Mouse (Mus musculus): ENCODE data around the gene Mxra8. TPM values are rescaled to one million over a fixed set of nuclear protein-coding genes. Genes with fewer than 3 reads are reported as not detected.

Mxra8 gene
- polyA plus RNA-seq, 1 experiment from 2014 or later = 91.5 TPM

DNA sequence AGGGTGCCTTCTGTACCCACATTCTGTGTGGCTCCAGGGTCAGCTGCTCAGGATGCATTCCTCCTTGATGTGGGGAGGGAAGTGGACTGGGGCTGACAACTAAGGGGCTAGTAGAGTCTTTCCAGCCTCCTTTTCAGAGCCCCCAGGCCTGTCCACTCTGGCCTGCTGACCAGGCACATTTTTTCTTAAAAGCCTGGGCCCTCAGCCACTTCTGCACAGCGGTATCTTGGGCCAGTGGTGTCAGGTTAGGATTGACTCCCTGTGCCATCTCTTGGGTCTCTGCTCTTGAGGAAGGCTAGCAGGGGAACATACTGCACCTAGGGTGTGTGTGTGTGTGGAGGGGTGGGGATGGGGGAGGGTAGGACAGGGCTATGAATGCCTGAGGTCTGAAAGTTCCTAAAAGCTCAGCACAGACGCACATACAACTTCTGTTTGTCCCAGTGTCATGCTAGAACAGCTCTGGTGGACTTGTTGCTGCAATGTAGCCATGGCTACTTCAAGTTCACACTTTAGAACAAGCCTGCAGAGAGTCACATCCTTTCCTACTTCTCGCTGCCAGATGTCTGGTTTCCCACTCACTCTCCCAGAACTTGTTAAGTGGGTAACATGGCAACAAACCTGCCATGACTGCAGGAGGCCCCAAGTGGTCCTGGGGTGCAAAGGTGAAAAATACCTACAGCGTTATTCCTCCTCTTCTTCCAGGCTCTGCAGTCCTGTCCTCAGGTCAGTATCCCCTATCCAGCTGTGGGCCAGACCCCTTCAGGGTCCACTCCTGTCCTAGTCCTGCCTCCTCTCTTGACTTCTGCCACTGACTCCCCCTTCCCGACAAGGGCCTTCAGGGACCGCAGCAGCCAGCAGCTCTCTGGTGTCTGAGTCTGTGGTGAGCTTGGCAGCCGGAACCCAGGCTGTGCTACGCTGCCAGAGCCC is 859 bp downstream of the Mxra8 start:
- 7% methylated on average over 8 of the region's 8 CpGs for WGBS
- Histone ChIP-seq H3K4me3 (ENCODE audit: low read depth, low read length) (peak overlapping the region; percentile 41), H3K9ac (replicated peaks; ENCODE audit: low read depth, low read length) (peak overlapping the region; percentile 47), H3K27ac (ENCODE audit: low read length) (peak overlapping the region; percentile 85), H3K36me3 (ENCODE audit: control insufficient read depth, insufficient read depth, low read length) (peaks cover 10% of the 10 kb centered on the region; the same call in 1 of the 2 replicates), H3K27me3 (ENCODE audit: control insufficient read depth, insufficient read depth, low read length) (no peaks in the 10 kb centered on the region), H3K9me3 (ENCODE audit: control insufficient read depth, low read depth, low read length) (no peaks in the 10 kb centered on the region), H3K4me1 (ENCODE audit: control insufficient read depth, insufficient read depth, low read length) (peaks cover 29% of the 10 kb centered on the region), H3K4me2 (replicated peaks; ENCODE audit: low read depth, low read length) (peak overlapping the region; percentile 64)
- ATAC-seq (ENCODE audit: insufficient number of reproducible peaks, insufficient read depth, low FRiP score, low read depth) = peak; percentile 33; the same call in 1 of the 2 replicates

DNA sequence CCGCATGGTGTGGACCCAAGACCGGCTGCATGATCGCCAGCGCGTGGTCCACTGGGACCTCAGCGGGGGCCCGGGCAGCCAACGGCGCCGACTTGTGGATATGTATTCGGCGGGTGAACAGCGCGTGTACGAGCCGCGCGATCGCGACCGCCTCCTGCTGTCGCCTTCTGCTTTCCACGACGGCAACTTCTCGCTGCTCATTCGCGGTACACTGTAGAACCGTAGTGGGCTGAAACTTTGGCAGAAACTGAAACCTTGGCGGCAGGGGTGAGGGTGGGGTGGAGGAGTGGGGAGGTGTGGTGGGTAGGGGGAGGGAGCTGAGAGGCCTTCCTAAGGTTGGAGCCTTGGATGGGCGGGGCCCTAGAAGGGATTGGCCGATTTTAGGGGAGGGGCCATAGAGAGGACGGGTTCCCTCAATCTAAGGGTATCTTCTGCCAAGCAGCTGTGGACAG is 1.5 kb downstream of the Mxra8 start:
- Histone ChIP-seq H3K4me2 (replicated peaks; ENCODE audit: low read depth, low read length) (peak overlapping the region; percentile 64), H3K9me3 (ENCODE audit: control insufficient read depth, low read depth, low read length) (no peaks in the 10 kb centered on the region), H3K4me1 (ENCODE audit: control insufficient read depth, insufficient read depth, low read length) (peaks cover 29% of the 10 kb centered on the region), H3K4me3 (ENCODE audit: low read depth, low read length) (peak overlapping the region; percentile 41), H3K27me3 (ENCODE audit: control insufficient read depth, insufficient read depth, low read length) (no peaks in the 10 kb centered on the region), H3K9ac (replicated peaks; ENCODE audit: low read depth, low read length) (peak overlapping the region; percentile 47; the same call in 1 of the 2 replicates), H3K27ac (ENCODE audit: low read length) (peak overlapping the region; percentile 85; the same call in 1 of the 2 replicates), H3K36me3 (ENCODE audit: control insufficient read depth, insufficient read depth, low read length) (peaks cover 10% of the 10 kb centered on the region; the same call in 1 of the 2 replicates)
- under 1% methylated on average over 32 of the region's 32 CpGs for WGBS
- ATAC-seq (ENCODE audit: insufficient number of reproducible peaks, insufficient read depth, low FRiP score, low read depth) = peak; percentile 56

GRCm38 (mm10) chr4:155841651-155842270 is 2.3 kb downstream of the Mxra8 start:
- Histone ChIP-seq H3K4me2 (replicated peaks; ENCODE audit: low read depth, low read length) (peak overlapping the region; percentile 64), H3K27ac (ENCODE audit: low read length) (no peak overlapping the region), H3K4me1 (ENCODE audit: control insufficient read depth, insufficient read depth, low read length) (peaks cover 33% of the 10 kb centered on the region), H3K36me3 (ENCODE audit: control insufficient read depth, insufficient read depth, low read length) (peaks cover 10% of the 10 kb centered on the region; the same call in 1 of the 2 replicates), H3K9me3 (ENCODE audit: control insufficient read depth, low read depth, low read length) (no peaks in the 10 kb centered on the region), H3K27me3 (ENCODE audit: control insufficient read depth, insufficient read depth, low read length) (no peaks in the 10 kb centered on the region), H3K4me3 (ENCODE audit: low read depth, low read length) (peak overlapping the region; percentile 41), H3K9ac (replicated peaks; ENCODE audit: low read depth, low read length) (no peak overlapping the region)
- no peak for ATAC-seq (ENCODE audit: insufficient number of reproducible peaks, insufficient read depth, low FRiP score, low read depth)
- WGBS = 46% methylated on average over 38 of the region's 38 CpGs

DNA sequence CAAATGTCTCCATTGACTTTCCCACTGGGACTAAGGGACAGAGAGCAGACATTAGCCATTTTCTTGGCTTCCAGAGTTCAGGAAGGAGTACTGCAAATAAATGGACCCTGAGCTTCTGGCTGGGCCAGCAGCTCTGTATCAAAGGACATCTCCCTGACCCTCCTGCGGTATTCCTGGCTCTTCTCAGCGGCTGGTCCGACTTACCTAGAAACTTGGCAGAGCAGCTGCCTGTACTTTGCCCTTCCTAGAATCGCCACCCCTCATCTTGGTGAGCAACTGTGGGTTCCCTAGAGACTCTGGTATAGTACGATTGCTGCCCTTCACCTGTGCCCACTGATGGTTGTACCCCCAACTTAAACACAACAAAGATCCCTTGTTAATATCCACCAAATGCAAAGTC is 3.8 kb downstream of the Mxra8 start:
- Histone ChIP-seq H3K36me3 (ENCODE audit: control insufficient read depth, insufficient read depth, low read length) (peaks cover 10% of the 10 kb centered on the region; the same call in 1 of the 2 replicates), H3K27me3 (ENCODE audit: control insufficient read depth, insufficient read depth, low read length) (no peaks in the 10 kb centered on the region), H3K4me2 (replicated peaks; ENCODE audit: low read depth, low read length) (no peak overlapping the region), H3K4me1 (ENCODE audit: control insufficient read depth, insufficient read depth, low read length) (peaks cover 33% of the 10 kb centered on the region), H3K4me3 (ENCODE audit: low read depth, low read length) (no peak overlapping the region), H3K9me3 (ENCODE audit: control insufficient read depth, low read depth, low read length) (no peaks in the 10 kb centered on the region), H3K9ac (replicated peaks; ENCODE audit: low read depth, low read length) (no peak overlapping the region), H3K27ac (ENCODE audit: low read length) (no peak overlapping the region)
- WGBS = 94% methylated on average over 5 of the region's 5 CpGs
- ATAC-seq (ENCODE audit: insufficient number of reproducible peaks, insufficient read depth, low FRiP score, low read depth) = no peak

- Histone ChIP-seq H3K4me1 (ENCODE audit: control insufficient read depth, insufficient read depth, low read length) (peaks cover 19% of the 10 kb centered on the region), H3K36me3 (ENCODE audit: control insufficient read depth, insufficient read depth, low read length) (peaks cover 10% of the 10 kb centered on the region; the same call in 1 of the 2 replicates), H3K4me2 (replicated peaks; ENCODE audit: low read depth, low read length) (peak within 1 kb of the TSS; percentile 92), H3K27me3 (ENCODE audit: control insufficient read depth, insufficient read depth, low read length) (no peaks in the 10 kb centered on the region), H3K4me3 (ENCODE audit: low read depth, low read length) (peak within 1 kb of the TSS; percentile 67), H3K9ac (replicated peaks; ENCODE audit: low read depth, low read length) (peak within 1 kb of the TSS; percentile 86), H3K27ac (ENCODE audit: low read length) (peak within 1 kb of the TSS; percentile 34; the same call in 1 of the 2 replicates), H3K9me3 (ENCODE audit: control insufficient read depth, low read depth, low read length) (no peaks in the 10 kb centered on the region)
- WGBS = 3% methylated on average over 60 of the region's 65 CpGs
- peak; percentile 93 for ATAC-seq (ENCODE audit: insufficient number of reproducible peaks, insufficient read depth, low FRiP score, low read depth)
Observed at GRCm38 (mm10) chr4:155846871-155847578, 7.5 kb downstream of the Mxra8 start, which contains the start of gene Dvl1. Gene Dvl1 (plus strand): TSS chr4:155847402.

- Histone ChIP-seq H3K27me3 (ENCODE audit: control insufficient read depth, insufficient read depth, low read length) (no peaks in the 10 kb centered on the region), H3K36me3 (ENCODE audit: control insufficient read depth, insufficient read depth, low read length) (peaks cover 6% of the 10 kb centered on the region; the same call in 1 of the 2 replicates), H3K4me1 (ENCODE audit: control insufficient read depth, insufficient read depth, low read length) (peaks cover 19% of the 10 kb centered on the region), H3K27ac (ENCODE audit: low read length) (no peak overlapping the region), H3K4me3 (ENCODE audit: low read depth, low read length) (peak overlapping the region; percentile 67), H3K4me2 (replicated peaks; ENCODE audit: low read depth, low read length) (peak overlapping the region; percentile 92), H3K9ac (replicated peaks; ENCODE audit: low read depth, low read length) (peak overlapping the region; percentile 86), H3K9me3 (ENCODE audit: control insufficient read depth, low read depth, low read length) (no peaks in the 10 kb centered on the region)
- 2% methylated on average over 54 of the region's 69 CpGs for WGBS
- peak; percentile 10 for ATAC-seq (ENCODE audit: insufficient number of reproducible peaks, insufficient read depth, low FRiP score, low read depth)
Observed at GRCm38 (mm10) chr4:155847591-155848352, 8.3 kb downstream of the Mxra8 start.

DNA sequence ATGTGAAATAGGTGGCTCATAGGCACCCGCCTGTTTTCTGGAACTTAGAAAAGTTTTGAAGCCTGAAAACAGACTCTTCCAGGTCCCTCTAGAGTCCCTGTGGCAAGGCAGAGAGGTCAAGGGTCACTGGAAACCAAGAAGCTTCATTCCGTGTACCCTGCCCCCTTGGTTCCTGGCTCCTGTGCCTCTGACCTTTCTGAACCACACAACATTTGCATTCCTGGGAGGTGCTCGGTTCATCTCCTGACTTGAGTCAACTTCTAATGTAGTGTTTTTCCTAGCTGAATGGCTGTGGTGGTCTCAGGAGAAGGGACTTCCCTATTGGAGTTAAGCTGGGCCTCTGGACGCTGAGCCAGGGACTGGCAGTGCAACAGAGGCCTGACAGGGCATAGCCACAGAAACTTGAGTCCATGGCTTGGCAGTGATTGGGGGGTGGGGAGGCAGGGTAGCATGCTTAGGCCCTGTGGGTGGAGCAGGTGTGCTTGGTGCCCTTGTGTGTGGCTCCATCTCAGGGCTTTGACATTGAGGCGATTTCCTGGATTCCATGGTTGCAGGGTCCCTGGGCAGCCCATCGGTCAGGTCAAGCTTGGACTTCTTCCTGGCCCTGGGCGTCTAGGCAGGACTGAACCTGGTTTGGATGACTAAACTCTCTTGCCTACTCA is 9.1 kb downstream of the Mxra8 start:
- Histone ChIP-seq H3K36me3 (ENCODE audit: control insufficient read depth, insufficient read depth, low read length) (no peaks in the 10 kb centered on the region), H3K9ac (replicated peaks; ENCODE audit: low read depth, low read length) (peak overlapping the region; percentile 86), H3K4me1 (ENCODE audit: control insufficient read depth, insufficient read depth, low read length) (peaks cover 19% of the 10 kb centered on the region), H3K9me3 (ENCODE audit: control insufficient read depth, low read depth, low read length) (no peaks in the 10 kb centered on the region), H3K27ac (ENCODE audit: low read length) (no peak overlapping the region), H3K4me2 (replicated peaks; ENCODE audit: low read depth, low read length) (peak overlapping the region; percentile 92), H3K27me3 (ENCODE audit: control insufficient read depth, insufficient read depth, low read length) (no peaks in the 10 kb centered on the region), H3K4me3 (ENCODE audit: low read depth, low read length) (peak overlapping the region; percentile 67)
- no peak for ATAC-seq (ENCODE audit: insufficient number of reproducible peaks, insufficient read depth, low FRiP score, low read depth)
- WGBS = 47% methylated on average over 7 of the region's 7 CpGs

Data from stomach, embryonic 14.5 days (tissue).